Mouse (Mus musculus): ENCODE results near the gene Tnpo1.

DNA sequence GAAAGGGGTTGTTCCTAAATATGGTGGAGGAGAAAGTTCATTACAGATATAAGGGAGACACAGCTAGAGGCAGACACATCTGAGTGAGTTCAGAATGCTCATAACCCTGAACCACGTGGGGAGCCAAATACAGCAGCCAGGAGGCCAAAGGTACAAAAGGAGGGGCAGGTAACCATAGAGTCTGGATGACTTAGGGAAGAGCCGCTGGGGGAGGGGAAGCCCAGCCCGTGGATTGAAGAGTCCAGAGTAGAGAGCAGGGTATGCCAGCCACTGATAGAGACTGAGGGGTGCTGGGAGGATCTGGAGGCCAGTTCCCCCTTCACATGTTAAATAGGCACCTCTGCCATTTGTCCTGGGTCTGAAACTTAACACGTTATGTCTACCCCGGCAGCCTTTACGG is 29.5 kb upstream of the Tnpo1 start:
- no peak for TF ChIP-seq POU5F1 (IDR thresholded peaks at IDR 0.05; ENCODE audit: borderline replicate concordance, low read length)
- no peak for TF ChIP-seq CTCF (conservative IDR thresholded peaks at IDR 0.05; ENCODE audit: low read length)
- TF ChIP-seq NANOG (IDR thresholded peaks at IDR 0.05; ENCODE audit: borderline replicate concordance, low read length): no peak
